Mouse (Mus musculus): Measurements from ENCODE around the gene Ccdc42. TPM values are rescaled to one million over a fixed set of nuclear protein-coding genes. Genes with fewer than 3 reads are reported as not detected.

Gene Ccdc42
- polyA plus RNA-seq (2015; fragmentation: Nextera tagmentation; extraction: Ambion mirVana) = 0.89 and 1.6 TPM in 2 replicates

DNA sequence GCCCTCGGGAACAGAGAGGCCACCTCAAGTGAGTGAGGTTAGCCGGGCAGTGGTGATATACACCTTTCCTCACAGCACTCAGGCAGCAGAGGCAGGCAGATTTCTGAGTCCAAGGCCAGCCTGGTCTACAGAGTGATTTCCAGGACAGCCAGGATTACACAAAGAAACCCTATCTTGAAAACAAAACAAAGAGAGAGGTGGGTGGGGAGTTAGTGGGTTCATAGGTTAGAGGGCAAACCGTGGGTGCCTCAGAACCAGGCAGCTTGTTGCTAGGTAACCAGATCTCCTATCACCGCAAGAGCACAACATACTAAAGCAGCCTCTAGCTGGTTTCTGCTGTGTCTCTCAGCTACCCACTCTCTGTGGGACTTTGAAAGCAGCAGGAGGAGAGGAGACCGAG, at the start of gene Ccdc42:
Gene Ccdc42 (plus strand): TSS at position 301 of the 400 bp plus-strand sequence.

DNA sequence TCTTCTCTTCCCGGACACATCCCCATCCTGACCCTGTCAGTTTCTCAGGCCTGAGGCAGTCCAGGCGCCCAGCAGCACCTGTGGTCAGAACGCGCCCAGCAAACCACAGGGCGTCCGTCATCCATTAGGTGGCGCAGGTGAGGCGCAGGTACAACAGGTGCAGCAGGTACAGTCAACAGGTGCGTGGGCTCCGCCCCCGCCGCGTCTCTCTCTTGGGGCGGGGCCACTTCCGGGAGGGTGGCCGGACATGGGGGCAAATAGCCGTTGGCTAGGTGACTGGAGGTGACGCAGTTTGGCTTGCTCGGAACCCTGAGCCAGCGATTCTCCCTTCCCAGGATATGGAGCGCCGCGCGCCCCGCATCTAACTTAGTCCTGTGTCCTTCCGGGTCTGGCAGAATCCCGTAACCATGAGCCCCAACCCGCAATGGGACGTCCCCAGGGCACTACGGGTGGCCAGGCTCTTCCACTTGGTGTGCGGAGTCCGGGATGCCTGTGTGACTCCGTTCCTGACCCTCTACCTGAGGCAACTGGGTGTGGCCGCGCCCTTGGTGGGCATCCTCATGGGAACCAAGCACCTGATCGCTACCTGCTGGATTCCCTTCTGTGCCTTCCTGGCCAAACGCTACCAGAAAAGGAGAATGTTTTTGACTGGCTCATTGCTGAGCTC, 30.8 kb upstream of the Ccdc42 start, which contains the start of gene Mfsd6l:
Gene Mfsd6l (plus strand): TSS at position 269 of the 667 bp plus-strand sequence.

Other genes with a start within 250 kb of the Ccdc42 start
- gene Ntn1, start 186.2 kb upstream of the Ccdc42 start, polyA plus RNA-seq (2015; fragmentation: Nextera tagmentation; extraction: Ambion mirVana) = 0.67 and 1.0 TPM in 2 replicates
- 3.2 and 4.2 TPM in 2 replicates for gene Pik3r5, start 154.9 kb upstream of the Ccdc42 start, polyA plus RNA-seq (2015; fragmentation: Nextera tagmentation; extraction: Ambion mirVana)
- gene Pik3r6, start 84.0 kb upstream of the Ccdc42 start, polyA plus RNA-seq (2015; fragmentation: Nextera tagmentation; extraction: Ambion mirVana) = 8.2 and 8.3 TPM in 2 replicates
- gene Mfsd6l, start 30.8 kb upstream of the Ccdc42 start, polyA plus RNA-seq (2015; fragmentation: Nextera tagmentation; extraction: Ambion mirVana) = 0.13 and 0.24 TPM in 2 replicates
- 40.0 and 42.0 TPM in 2 replicates for gene Myh10, start 104.5 kb downstream of the Ccdc42 start, polyA plus RNA-seq (2015; fragmentation: Nextera tagmentation; extraction: Ambion mirVana)

Measured in spleen, postnatal 0 days (tissue).